Mouse (Mus musculus) layer of hippocampus, adult 9-11 months (tissue): Measurements from ENCODE around the gene Nos1ap.
A peak's percentile ranks its signal among the peaks of the same experiment; 100 is the strongest.

Experiments used
- DNase-seq: peaks from one replicate; pipeline ENCODE4 v3.0.0; 2022

Nos1ap gene

DNA sequence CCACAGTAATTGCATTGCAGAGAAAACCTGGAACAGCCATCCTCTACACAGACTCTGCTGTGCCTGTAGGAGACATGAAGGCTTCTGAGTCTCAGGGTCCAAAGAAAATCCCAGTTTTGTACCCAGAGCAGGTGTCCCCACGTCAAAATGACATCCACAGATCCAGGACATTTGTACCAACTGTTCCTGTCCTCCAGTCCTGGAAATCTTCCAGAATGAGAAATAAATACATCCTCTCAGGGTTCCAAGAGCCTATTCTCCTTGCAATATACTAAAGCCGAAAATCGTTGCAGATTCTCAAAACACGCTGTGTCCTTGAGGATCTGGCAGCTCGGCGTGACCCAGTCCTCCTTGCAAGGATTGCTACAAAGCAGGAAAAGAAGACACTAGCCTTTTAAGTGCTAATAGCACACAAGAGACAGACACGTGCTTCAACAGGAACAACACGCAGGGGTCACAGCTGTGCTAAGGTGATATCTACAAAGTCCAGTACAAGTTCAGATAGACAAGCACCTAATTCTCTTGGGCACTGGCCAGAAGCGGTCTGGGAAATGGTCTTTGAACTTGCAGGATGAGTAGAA lies 51.1 kb downstream of the Nos1ap start:
- peak; percentile 56 for DNase-seq

DNA sequence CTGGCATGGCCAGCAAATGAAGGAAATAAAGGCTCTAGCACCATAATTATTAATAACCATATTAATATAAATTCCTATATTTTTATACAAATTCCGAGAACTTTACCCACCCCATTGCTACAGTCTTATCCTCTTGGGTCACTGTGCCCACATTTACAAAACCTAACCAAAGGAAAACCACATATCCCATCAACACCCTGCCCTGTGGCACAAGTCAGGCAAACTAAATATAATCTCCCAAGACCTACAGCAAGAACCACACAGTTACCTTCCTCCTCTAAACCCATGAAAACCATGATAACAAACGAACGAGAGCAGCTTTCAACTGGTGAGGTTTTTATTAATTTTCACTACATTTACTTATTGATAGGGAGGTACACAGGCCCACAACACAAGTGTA lies 53.3 kb downstream of the Nos1ap start:
- DNase-seq, result no peak

DNA sequence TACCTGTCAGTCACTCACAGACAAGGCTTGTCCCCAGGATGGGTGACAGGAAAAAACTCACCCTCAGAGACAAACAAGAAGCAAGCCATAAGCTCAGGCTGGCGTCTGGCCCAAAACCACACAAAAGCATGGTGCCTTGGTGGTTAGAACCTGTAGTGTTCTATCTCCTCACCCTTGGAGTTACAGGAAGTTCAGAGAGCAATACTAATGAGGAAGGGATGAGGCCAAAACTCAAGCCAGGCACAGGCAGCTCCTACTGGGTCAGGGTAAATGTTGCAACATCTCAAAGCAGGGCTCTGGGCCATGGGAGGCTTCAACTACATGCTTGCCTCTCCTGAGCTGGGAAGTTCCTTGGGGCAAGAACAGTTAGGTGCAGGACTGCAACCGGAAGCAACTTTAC lies 54.4 kb downstream of the Nos1ap start:
- no peak for DNase-seq

DNA sequence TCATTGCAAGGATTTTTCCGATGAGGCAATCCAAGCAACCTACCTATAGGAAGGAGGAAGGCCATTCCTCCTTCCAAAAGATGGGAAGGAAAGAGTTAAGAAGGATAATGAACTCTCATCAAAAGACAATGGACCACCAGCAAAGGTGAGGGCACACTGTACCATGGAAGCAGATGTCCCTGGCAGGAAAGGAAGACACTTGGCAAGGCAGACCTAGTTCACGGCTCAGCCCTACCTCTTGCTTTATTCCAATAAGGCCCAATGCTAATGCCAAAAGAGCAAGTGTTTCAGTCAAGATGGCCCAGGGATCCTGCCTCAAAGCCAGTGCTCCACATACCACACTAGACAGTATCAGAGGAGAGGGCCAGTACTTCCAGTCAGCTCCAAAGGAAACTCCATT lies 58.4 kb downstream of the Nos1ap start:
- DNase-seq, result no peak

DNA sequence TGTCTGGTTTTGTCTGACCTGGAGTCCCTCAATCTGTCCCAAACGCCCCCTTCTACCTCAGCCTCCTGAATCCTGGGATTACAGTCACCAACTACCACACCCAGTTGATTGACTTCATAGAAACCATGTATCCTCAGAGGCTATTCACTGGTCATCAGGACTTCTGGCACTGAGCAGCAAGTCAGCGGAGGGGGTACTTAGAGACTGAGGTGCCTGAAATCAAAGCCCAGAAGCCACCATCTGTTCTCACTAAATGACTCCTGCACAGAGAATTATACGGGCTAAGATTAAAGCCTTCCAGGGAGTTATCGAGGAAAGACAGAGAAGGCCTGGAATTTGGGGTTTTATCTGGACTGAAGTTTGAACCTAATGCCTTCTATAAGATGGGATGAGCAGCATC lies 59.2 kb downstream of the Nos1ap start:
- no peak for DNase-seq

DNA sequence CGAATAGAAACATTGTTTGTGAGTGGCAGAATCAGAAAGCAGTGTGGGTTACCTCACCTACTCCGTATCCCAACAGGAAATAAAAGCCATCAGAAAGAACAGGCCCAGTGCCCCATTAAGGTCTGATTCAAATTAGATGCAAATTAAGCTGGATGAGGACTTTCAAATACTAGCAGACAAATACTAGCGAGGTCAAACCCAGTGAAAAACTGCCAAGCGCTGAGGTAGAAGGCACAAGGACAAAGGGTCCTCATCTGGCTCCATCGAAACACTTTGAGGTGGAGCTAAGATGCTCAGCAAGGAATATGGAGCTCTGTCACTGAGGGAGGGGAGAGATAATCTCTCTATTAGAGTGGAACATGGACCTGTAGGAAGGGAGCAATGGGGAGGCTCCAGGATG lies 66.8 kb downstream of the Nos1ap start:
- DNase-seq, result no peak

DNA sequence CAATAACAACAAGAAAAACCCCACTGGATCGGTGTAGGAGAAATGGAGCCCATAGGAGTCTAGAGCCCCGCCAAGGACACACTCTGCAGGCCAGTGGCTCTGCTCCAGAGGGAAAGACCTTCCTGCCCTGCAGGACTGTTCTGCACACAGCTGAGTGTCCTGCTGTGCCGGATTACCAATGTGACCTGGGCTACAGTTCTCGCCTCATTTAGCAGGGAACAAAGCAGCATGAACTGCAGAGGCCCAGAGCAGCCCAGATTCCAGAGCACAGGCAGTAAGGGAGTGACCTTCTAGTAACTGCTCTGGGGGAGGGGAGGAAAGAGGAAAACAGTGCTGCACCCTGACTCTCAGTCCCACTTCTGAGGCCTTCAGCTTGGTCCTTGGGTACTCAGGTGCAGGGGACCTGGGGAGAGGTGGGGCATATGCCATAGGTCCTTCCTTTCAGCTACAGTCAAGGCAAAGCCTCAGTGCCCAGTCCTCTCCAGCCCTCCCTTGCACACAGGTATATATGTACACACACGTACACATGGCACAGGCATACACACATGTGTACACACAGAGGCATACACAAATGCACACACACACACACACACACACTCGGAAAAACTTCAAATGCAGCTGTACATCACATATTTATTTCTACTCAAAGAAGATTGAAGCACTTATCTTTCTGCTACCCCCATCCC lies 68.0 kb downstream of the Nos1ap start:
- no peak for DNase-seq

DNA sequence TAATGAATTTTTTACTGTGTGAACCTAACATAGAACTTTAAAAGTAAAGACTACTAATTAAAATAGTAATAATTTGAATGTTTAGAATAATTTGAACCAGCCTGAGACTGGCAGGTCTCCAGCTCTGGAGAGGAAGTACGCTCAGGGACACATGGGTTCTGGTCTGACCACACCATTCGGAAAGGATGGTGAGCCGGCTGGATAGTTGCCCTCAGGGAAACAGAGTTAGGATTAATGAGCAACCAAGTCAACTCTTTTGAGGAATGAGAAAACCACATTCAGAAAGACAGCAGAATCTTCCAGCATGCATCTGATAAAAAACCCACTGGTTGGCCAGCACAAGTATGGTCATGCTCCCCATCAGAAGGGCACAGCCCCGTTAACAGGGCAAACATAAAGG lies 69.5 kb downstream of the Nos1ap start:
- no peak for DNase-seq

DNA sequence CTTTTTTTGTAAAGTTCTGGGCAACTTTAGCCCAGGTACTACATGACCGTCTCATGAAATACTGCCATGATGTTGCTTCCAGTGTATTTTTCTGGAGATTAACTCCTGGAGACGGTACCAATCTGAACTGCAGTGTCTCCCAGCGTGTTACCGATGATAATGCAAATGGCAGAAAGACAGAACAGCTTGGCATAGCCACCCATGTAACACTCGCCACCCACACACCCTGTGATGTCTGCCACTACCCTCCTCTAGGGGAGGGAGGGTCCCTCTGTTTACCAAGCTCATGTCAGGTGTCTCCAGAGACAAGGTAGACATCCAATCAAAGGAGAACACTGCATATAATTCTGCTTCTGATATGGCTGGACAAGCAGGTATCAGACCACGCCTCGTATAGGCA lies 70.0 kb downstream of the Nos1ap start:
- DNase-seq, result peak; percentile 41

DNA sequence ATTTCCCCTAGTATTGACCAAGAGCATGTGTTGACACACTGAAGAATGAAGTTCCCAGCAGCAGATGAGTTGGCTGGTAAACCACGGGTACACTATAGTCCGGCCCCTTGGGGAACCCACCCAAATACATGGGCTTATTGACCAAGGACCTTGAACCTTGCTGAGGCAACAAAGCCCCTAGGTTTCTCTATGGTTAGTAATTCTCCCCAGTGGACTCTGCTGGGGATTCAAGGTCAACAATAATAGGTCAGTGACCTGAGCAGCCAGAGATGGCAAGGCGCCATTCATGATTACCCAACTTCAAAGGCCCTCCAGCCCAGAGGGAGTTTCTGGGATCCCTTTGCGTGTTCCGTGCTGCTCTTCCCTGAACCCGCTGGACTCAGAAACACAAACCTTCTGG lies 73.5 kb downstream of the Nos1ap start:
- DNase-seq, result no peak

DNA sequence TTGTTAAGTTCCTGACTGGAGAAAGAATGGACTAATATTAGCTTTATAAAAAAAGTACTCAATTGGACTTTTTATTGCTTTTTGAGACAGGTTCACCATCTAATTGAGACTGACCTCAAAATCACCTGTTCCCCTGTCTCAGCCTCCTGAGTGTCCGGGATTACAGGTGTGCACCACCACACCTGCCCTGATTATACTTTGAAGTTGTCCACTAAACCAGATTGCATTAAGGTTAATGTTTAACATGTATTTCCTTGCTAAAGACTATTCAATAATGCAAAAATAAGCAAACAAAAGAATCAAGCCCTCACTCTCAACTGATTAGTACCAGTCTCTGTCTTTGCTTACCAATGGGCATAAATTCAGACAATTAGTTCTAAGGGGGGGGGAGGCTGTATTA lies 74.2 kb downstream of the Nos1ap start:
- DNase-seq, result no peak

DNA sequence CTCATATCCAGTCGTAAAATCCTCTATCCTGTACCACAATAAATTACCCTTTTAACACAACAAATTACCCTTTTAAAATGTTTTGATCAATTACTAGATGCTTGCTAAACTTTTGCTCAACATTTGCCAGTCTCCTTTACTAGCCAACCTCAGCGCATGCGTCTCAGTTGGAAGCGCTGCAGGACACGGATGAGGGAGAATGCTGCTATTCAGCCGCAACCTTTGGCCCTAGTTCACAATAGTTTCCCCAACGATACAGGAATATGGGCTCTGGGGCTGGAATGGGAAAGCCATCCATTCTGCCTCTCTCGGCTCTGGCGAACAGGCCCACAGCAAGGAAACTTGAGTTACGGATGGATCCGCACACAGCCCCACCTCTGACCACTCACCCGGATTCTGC lies 75.4 kb downstream of the Nos1ap start:
- no peak for DNase-seq

DNA sequence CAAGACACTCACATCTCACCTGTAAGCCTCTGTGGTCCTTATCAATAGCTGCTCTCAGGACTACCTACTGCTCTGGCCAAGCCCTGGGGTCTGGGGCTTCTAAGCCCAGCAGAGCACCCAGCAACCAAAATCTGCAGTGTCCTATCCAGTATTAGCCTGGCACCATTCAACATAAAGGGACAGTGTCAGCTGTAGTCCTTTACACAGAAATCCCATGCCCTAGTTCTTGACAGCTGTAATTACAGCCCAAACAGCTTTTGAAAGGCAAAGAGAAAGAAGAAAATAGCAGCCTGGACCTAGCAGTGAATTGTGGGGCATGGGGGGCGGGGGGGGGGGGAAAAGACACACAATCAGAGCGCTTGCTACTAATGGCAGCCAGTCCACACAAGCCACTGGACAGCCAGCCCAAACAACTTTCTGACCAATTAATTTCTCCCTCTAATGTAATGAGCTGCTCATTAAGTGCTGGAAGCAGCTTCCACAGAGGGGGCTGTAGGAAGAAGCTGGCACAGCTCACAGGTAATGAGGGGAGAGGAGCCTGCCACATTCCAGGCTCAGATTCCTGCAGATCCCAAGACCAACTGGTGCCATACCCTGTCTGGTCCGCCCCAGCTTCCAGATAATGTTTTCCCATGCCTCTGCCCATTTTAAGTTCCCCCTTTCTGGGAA lies 77.1 kb downstream of the Nos1ap start:
- no peak for DNase-seq

DNA sequence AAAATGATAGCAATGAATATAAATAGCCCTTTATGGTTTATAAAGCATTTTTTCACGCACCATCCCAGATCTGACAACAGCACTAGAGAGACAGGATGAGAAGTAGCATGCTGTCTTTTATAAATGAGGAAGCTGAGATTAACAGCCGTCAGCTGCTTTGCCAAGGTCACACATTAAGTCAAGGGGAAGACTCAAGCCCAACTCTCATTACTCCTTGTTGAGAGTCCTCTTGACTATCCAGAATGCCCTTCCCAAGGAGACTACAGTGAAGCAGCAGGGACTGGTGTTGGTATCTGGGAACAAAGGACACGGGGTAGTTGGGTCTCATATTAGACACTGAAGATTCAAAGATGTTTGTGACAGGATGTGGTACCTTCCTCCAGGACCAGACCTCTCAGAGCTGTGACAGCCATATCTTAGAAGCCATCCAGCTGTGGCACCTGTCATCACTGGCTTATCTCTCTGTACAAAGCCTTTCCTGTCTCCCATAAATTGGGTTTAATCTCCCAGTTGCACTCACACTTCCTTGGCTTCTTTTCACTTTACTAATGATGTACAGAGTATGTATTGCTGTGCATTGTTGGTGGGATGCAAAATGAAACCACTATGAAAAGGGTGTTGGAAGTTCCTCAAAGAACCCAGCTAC lies 78.9 kb downstream of the Nos1ap start:
- no peak for DNase-seq

DNA sequence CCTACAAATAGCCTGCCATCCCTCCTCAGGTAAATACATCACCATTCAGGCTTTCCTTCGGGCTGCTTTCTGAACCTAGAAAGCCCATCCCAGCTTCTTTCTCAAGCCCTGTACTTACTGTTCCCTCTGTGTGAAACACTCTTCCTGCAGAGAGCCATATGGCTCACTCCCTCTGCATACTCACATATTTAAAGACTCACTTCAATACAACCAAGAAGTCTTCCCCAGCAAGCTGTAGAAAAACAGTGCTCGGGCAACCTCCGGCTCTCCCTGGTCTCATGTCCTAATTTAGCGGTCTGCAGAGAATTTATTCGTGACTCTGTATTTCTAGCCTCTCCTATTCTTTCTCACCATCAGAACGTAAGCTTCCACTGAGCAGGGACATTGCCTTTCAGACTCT lies 83.4 kb downstream of the Nos1ap start:
- DNase-seq, result no peak

DNA sequence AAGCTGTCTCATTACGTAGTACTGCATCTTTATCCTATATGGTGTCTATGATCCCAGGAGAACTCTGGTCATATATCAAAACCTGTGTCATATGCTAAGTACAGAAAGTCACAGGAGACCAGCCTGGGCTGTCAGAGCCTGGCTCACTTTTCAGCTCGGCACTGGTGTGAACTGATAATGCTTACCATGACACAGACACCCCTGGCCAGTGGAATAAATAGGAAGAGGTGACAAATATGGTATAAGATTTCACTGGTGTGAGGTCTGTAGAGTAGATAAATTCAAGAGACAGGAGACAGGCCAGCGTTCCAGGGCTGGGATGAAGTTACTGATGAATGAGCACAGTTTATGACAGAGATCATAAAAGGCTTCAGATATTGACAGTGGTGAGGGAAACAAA lies 84.6 kb downstream of the Nos1ap start:
- no peak for DNase-seq

DNA sequence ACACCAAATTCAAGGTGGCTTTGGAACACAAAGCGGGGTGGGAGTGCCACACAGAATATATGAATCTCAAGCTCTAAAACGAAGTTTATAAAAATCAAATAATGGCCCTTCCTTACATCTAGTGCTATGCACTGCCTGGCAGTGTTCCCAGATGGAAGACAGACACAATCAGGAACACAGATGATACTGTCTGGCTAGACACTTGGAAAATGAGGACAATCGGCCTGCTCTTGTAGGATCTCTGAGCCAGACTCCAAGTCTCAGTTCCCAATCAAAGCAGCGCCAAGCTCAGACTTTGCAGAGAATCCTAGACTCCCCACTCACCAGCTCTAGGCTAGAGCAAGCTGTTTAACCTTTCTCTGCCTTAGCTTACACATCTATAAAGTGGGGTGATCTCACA lies 85.3 kb downstream of the Nos1ap start:
- peak; percentile 42 for DNase-seq

DNA sequence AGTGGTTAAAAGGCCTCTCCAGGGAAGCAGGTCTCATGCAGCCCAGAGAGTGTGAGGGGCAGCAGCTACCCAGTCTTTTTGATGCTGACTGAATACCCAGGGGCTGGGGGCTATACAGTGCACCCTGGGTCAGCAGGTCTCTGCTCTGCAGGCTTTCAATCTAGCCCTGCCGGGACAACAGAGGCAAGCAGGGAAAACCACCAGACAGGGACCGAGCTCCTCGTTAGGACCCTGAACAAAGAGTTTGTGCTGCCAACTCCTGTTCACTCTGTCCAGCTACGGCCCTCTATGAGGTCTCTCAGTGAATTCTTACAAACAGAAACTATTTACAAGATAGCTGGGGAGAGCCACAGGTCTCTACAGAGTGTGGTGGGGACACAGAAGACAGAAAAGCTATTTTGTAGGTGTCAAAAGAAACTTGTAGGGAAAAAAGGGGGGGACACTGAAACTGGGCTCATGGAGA lies 86.4 kb downstream of the Nos1ap start:
- DNase-seq, result no peak

DNA sequence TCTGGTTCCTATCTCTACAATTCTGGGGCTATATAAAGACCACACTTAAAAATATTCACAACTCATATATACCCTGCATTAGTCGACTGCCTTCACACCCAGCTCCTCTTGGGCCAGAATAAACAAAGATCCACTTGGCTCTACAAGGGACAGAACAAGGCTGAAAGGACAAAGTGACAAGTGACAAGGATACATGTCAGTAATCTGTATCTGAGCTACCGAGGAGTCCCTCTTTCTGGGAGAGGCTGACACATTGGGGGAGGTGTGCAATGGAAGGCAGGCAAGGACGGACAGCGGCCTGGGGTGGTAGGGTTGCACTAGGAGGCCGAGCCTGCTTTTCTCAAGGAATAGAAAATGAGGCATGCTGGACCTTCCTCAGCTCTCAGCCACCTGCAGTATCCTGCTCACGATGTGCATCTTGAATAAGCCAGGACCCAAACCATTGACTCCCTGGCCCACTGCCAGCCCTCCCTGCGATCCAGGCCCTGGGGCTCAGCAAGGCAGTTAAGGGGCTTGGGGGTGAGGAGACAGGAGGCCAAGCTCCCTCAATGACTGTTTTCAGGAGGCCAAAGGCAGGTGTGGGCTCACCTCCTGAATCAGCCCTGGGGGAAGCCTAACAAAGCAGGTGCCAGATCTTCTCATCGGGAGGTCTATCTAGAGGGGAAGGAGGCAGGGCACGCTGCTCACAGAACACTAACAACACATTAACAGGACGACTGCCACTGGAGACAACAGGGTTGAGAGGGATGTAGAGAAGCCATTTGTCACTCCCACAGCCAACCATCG lies 87.0 kb downstream of the Nos1ap start:
- DNase-seq, result no peak

DNA sequence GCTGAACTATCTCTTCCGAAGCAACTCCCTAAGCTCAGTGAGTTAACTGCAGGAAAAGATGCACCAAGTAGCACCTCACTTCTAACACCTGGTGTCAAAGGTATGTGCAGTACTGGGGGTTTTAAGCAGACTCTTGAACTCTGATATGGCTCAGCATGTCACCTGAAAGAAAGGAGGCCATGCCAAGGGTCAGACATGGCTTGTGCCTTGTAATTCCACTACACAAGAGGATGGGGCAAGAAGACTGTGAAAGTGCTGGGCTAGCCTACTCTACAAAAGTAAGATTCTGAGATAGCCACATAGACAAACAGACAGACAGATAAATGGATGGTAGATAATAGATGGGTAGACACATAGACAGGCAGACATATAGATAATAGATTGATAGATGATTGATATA lies 87.7 kb downstream of the Nos1ap start:
- DNase-seq, result no peak

DNA sequence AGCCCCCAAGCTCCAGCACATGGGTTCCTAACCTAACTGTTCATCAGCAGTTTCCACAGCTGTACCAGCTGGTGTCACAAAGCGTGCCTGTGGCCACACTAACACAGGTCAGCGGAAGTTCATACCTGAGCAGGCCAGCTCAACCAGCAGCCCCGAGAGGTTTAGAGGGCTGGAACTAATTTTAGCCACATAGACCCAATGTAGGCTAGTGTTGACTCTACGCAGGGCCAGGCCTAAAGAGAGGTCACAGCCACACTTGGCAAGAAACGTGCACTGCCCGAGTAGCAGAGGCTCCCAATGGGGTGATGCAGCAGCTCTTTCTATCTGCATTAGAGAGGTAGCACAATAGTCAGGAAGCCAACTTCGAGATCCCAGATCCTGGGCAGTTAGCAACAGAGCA lies 88.1 kb downstream of the Nos1ap start:
- no peak for DNase-seq

DNA sequence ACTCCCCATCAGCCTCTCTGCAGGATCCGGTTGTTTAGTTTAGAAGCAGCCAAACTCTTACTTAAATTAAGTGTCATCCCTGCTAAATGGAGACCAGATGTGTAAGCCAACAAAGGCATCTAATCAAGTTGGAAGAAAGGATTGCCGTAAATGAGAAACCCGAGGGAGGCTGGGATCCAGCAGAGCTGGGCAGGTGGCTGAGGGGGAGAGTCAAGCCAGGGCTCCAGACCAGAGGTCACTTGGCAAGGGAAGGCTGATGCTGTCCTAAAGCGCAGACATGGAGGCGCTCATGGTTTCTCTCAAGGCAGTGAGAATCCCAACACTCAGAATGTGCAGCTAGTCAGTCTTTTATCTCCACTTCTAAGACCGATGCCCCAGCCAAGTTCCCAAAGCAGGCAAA lies 89.8 kb downstream of the Nos1ap start:
- no peak for DNase-seq

DNA sequence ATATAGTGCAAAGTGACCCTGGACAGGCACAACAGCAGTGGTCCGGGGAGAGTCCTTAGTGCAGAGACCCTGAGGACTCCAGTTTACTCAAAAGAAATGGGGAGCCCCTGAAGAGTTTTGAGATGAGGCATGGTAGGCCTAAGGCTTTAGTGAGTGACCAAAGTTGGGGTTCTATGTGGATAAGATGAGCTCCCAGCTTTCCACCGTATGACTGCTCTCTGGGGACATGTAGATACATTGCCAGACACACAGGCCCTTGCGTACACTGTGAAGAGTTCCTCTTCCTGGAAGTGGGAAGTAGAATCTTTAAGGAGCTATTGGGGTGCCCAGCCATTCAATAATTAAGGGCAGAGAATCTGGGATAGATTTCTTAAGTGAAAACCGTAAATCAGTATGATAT lies 90.2 kb downstream of the Nos1ap start:
- no peak for DNase-seq
